ENCODE assay signal across 10 mouse cellular contexts in genomic region chr2:29663260-29663877, GRCm38 (mm10). TPM values are rescaled to one million over a fixed set of nuclear protein-coding genes. Genes with fewer than 3 reads are reported as not detected.
A peak's percentile ranks its signal among the peaks of the same experiment; 100 is the strongest.
DNase-seq lines count a peak whose midpoint lies in the region; ATAC-seq and TF ChIP-seq lines count a peak whose summit lies in the region.
"Had no signal": no experiment of that assay in that cellular context is flagged by ENCODE, and none has a peak within 500 bp of the region (broad histone marks: within the 10 kb centered on the region; RNA-seq: fewer than 3 reads in every experiment).

No protein-coding gene starts in this region.

- no peak overlapping the region for H3K27ac ChIP-seq in hindbrain, postnatal 0 days
- no peak overlapping the region for H3K27ac ChIP-seq in hindbrain, embryonic 16.5 days (ENCODE audit: low read depth, low read length)
- 0 out of 2 replicates have a peak overlapping the region, but pooled peaks have one; percentile 40 for H3K27ac ChIP-seq in limb, embryonic 10.5 days
- no peak overlapping the region for H3K27ac ChIP-seq in stomach, embryonic 16.5 days (ENCODE audit: low read length)

- no peaks in the 10 kb centered on the region for H3K9me3 ChIP-seq in hindbrain, postnatal 0 days (ENCODE audit: low read length)
- H3K9me3 ChIP-seq in hindbrain, embryonic 16.5 days (ENCODE audit: control insufficient read depth, low read length): no peaks in the 10 kb centered on the region
- no peaks in the 10 kb centered on the region for H3K9me3 ChIP-seq in limb, embryonic 10.5 days (replicated peaks)
- no peaks in the 10 kb centered on the region for H3K9me3 ChIP-seq in stomach, embryonic 16.5 days (replicated peaks; ENCODE audit: control insufficient read depth, low read length)

- 25% methylated on average over 4 of the region's 4 CpGs for WGBS in hindbrain, postnatal 0 days
- 24% methylated on average over 4 of the region's 4 CpGs for WGBS in hindbrain, embryonic 16.5 days
- 4% methylated on average over 4 of the region's 4 CpGs for WGBS in limb, embryonic 10.5 days
- 12% methylated on average over 4 of the region's 4 CpGs for WGBS in stomach, embryonic 16.5 days

- no peak overlapping the region for H3K4me3 ChIP-seq in hindbrain, postnatal 0 days (ENCODE audit: low read length)
- H3K4me3 ChIP-seq in hindbrain, embryonic 16.5 days (ENCODE audit: low read length): no peak overlapping the region
- H3K4me3 ChIP-seq in limb, embryonic 10.5 days: no peak overlapping the region
- no peak overlapping the region for H3K4me3 ChIP-seq in stomach, embryonic 16.5 days (replicated peaks; ENCODE audit: low read length)

- peaks cover 15% of the 10 kb centered on the region; the same call in 1 of the 2 replicates for H3K4me1 ChIP-seq in hindbrain, postnatal 0 days (ENCODE audit: insufficient read depth, low read length)
- H3K4me1 ChIP-seq in hindbrain, embryonic 16.5 days (ENCODE audit: control insufficient read depth, insufficient read depth, low read depth, low read length): peaks cover 4% of the 10 kb centered on the region; the same call in 1 of the 2 replicates
- H3K4me1 ChIP-seq in limb, embryonic 10.5 days: peaks cover 66% of the 10 kb centered on the region
- peaks cover 40% of the 10 kb centered on the region for H3K4me1 ChIP-seq in stomach, embryonic 16.5 days (ENCODE audit: control insufficient read depth, insufficient read depth, low read length)

- H3K36me3 ChIP-seq in hindbrain, postnatal 0 days (ENCODE audit: insufficient read depth, low read length): no peaks in the 10 kb centered on the region
- H3K36me3 ChIP-seq in hindbrain, embryonic 16.5 days (ENCODE audit: control insufficient read depth, insufficient read depth, low read length): no peaks in the 10 kb centered on the region
- H3K36me3 ChIP-seq in limb, embryonic 10.5 days: peaks cover 3% of the 10 kb centered on the region; the same call in 1 of the 2 replicates
- no peaks in the 10 kb centered on the region for H3K36me3 ChIP-seq in stomach, embryonic 16.5 days (ENCODE audit: control insufficient read depth, insufficient read depth, low read length)

- no peak for TF ChIP-seq CTCF in hindbrain, postnatal 0 days (IDR thresholded peaks at IDR 0.05; ENCODE audit: low read depth)

- no peaks in the 10 kb centered on the region for H3K27me3 ChIP-seq in hindbrain, postnatal 0 days (ENCODE audit: insufficient read depth, low read length)
- H3K27me3 ChIP-seq in hindbrain, embryonic 16.5 days (replicated peaks; ENCODE audit: control insufficient read depth, insufficient read depth, low read length): no peaks in the 10 kb centered on the region
- H3K27me3 ChIP-seq in limb, embryonic 10.5 days (ENCODE audit: low read depth, poor library complexity, severe bottlenecking): no peaks in the 10 kb centered on the region
- no peaks in the 10 kb centered on the region for H3K27me3 ChIP-seq in stomach, embryonic 16.5 days (ENCODE audit: control insufficient read depth, insufficient read depth, low read length)

- H3K4me2 ChIP-seq in hindbrain, postnatal 0 days (ENCODE audit: low read depth, low read length): no peak overlapping the region; the same call in 1 of the 2 replicates
- H3K4me2 ChIP-seq in hindbrain, embryonic 16.5 days (ENCODE audit: low read length): no peak overlapping the region
- H3K4me2 ChIP-seq in stomach, embryonic 16.5 days (ENCODE audit: low read depth, low read length): no peak overlapping the region

- ATAC-seq in hindbrain, postnatal 0 days: peak; percentile 55; the same call in 1 of the 2 replicates
- no peak for ATAC-seq in hindbrain, embryonic 16.5 days
- ATAC-seq in stomach, embryonic 16.5 days (ENCODE audit: insufficient read depth, low FRiP score): 0 out of 2 replicates have a peak, but pooled peaks have one; percentile 42
- ATAC-seq in activated CD4-positive, CD25-positive, alpha-beta regulatory T cell, adult 4 months: no peak

- no peak overlapping the region for H3K9ac ChIP-seq in hindbrain, postnatal 0 days (replicated peaks; ENCODE audit: low read length)
- H3K9ac ChIP-seq in hindbrain, embryonic 16.5 days (ENCODE audit: low read depth, low read length): no peak overlapping the region
- H3K9ac ChIP-seq in stomach, embryonic 16.5 days (ENCODE audit: low read length): no peak overlapping the region

- no peak for DNase-seq in hindbrain, postnatal 0 days (ENCODE audit: low spot score)
- peak; percentile 48 for DNase-seq in lung, postnatal 10 days
- DNase-seq in lung, adult 18-20 months: no peak
- DNase-seq in limb, embryonic 10.5 days (ENCODE audit: low spot score): no peak
- DNase-seq: cerebellum, adult 2 months; gastrocnemius, postnatal 14 days; left cerebral cortex, postnatal 4 days had no signal

RNA-seq across cellular contexts. Expression of gene Rapgef1, which starts 43.8 kb away (rescaled TPM):
- 91.3 and 94.0 TPM in 2 replicates for total RNA-seq in hindbrain, postnatal 0 days (2014; rRNA removed)
- polyA plus RNA-seq in hindbrain, postnatal 0 days (2015; fragmentation: Nextera tagmentation; extraction: Ambion mirVana): 13.7 and 14.4 TPM in 2 replicates
- 14.8 and 18.6 TPM in 2 replicates for polyA plus RNA-seq in hindbrain, embryonic 16.5 days (2015; fragmentation: Nextera tagmentation; extraction: Ambion mirVana)
- 17.2 and 18.1 TPM in 2 replicates for polyA plus RNA-seq in limb, embryonic 10.5 days (2016; fragmentation: Nextera tagmentation; extraction: Ambion mirVana)
- 10.7 and 11.2 TPM in 2 replicates for polyA plus RNA-seq in stomach, embryonic 16.5 days (2015; fragmentation: Nextera tagmentation; extraction: Ambion mirVana)
- 10 to 100 TPM; 21.9 to 24.0 TPM for polyA plus RNA-seq in activated CD4-positive, CD25-positive, alpha-beta regulatory T cell, adult 4 months (2017; shearing (Covaris generic))

Comparison
In these comparisons a context has a peak if more than half of its experiments do, and no peak if none do; other contexts are left out.
1. ATAC-seq: peak in hindbrain, postnatal 0 days (single experiment) and stomach, embryonic 16.5 days (single experiment); none in hindbrain, embryonic 16.5 days (single experiment) and activated CD4-positive, CD25-positive, alpha-beta regulatory T cell, adult 4 months (single experiment).